Mouse (Mus musculus): Measurements from ENCODE around the gene Map1lc3a. TPM values are rescaled to one million over a fixed set of nuclear protein-coding genes. Genes with fewer than 3 reads are reported as not detected.

Map1lc3a gene
- 149 and 162 TPM in 2 replicates for polyA plus RNA-seq (2014; fragmentation: Nextera tagmentation; extraction: Ambion mirVana)

- Histone ChIP-seq H3K4me2 (peak within 1 kb of the TSS; percentile 73), H3K27me3 (ENCODE audit: insufficient read depth, low read length) (no peaks in the 10 kb centered on the region), H3K9me3 (ENCODE audit: low read depth, low read length) (no peaks in the 10 kb centered on the region), H3K4me1 (ENCODE audit: insufficient read depth) (peaks cover 4% of the 10 kb centered on the region; the same call in 1 of the 2 replicates), H3K4me3 (ENCODE audit: low read depth, low read length) (peak within 1 kb of the TSS; percentile 89), H3K9ac (peak within 1 kb of the TSS; percentile 93), H3K27ac (ENCODE audit: low read depth) (peak within 1 kb of the TSS; percentile 93), H3K36me3 (ENCODE audit: insufficient read depth) (0 out of 2 replicates have a peak, but pooled peaks cover 9% of the 10 kb centered on the region)
- ATAC-seq (ENCODE audit: insufficient read depth) (peak; percentile 93), DNase-seq (peak; percentile 98)
- no peak for TF ChIP-seq CTCF (IDR thresholded peaks at IDR 0.05; ENCODE audit: low read depth)
- under 1% methylated on average over 47 of the region's 47 CpGs for WGBS
These were observed at the start of gene Map1lc3a for GRCm38 (mm10) chr2:155276195-155276594. Map1lc3a (plus strand) TSS chr2:155276297.

- Histone ChIP-seq H3K36me3 (ENCODE audit: insufficient read depth) (no peaks in the 10 kb centered on the region), H3K4me1 (ENCODE audit: insufficient read depth) (no peaks in the 10 kb centered on the region), H3K9ac (peak overlapping the region; percentile 93), H3K4me3 (ENCODE audit: low read depth, low read length) (peak overlapping the region; percentile 92), H3K27ac (ENCODE audit: low read depth) (peak overlapping the region; percentile 91), H3K27me3 (ENCODE audit: insufficient read depth, low read length) (no peaks in the 10 kb centered on the region), H3K9me3 (ENCODE audit: low read depth, low read length) (no peaks in the 10 kb centered on the region), H3K4me2 (peak overlapping the region; percentile 90)
- DNase-seq, result no peak
- no peak for TF ChIP-seq CTCF (IDR thresholded peaks at IDR 0.05; ENCODE audit: low read depth)
- WGBS, result 5% methylated on average over 13 of the region's 13 CpGs
- ATAC-seq (ENCODE audit: insufficient read depth), result peak; percentile 87
These were observed 40.2 kb upstream of the Map1lc3a start for GRCm38 (mm10) chr2:155235746-155236361.

DNA sequence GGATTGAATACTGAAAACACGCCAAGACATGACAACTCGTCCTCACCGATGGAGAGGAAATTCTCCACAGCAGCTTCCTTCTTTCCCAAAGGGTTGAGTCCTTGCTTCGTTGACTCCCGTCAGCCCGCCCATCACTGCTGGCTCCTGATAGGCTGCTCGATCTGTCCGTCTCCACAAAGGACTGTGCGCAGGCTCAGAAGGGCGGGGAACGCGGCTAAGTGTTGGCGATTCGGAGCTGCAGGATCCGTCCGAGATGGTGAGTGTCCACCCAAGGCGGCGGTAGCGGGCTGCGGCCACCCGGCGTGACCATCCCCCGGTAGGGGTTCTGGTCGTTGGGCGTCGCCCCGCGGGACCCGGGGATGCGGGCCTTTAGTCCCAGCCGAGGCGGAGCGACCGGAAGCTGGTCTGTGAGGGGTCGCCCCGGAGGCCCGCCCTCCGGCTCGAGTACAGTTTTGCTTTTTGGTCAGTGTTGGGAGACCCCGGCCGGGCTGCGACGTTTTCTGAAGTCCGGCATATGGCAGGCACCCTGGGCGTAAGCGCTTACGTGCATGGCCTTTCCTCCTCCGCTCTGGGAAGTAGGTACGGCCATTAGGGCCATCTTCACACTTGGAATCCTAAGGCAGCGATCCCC lies 39.6 kb upstream of the Map1lc3a start, which contains the start of gene Dynlrb1:
Gene Dynlrb1, plus strand, starts transcription at position 172 of the 631 bp plus-strand sequence.
- peak within 1 kb of the TSS; percentile 93 for H3K9ac ChIP-seq
- H3K9me3 ChIP-seq (ENCODE audit: low read depth, low read length), result no peaks in the 10 kb centered on the region
- peak within 1 kb of the TSS; percentile 91 for H3K27ac ChIP-seq (ENCODE audit: low read depth)
- H3K4me3 ChIP-seq (ENCODE audit: low read depth, low read length), result peak within 1 kb of the TSS; percentile 92
- H3K27me3 ChIP-seq (ENCODE audit: insufficient read depth, low read length), result no peaks in the 10 kb centered on the region
- peak within 1 kb of the TSS; percentile 90 for H3K4me2 ChIP-seq
- 0% methylated on average over 50 of the region's 50 CpGs for WGBS
- peak; percentile 16; the same call in 1 of the 2 replicates for TF ChIP-seq CTCF (IDR thresholded peaks at IDR 0.05; ENCODE audit: low read depth)
- H3K4me1 ChIP-seq (ENCODE audit: insufficient read depth), result no peaks in the 10 kb centered on the region
- DNase-seq (peak; percentile 100), ATAC-seq (ENCODE audit: insufficient read depth) (peak; percentile 100)
- H3K36me3 ChIP-seq (ENCODE audit: insufficient read depth), result 0 out of 2 replicates have a peak, but pooled peaks cover 4% of the 10 kb centered on the region

- peak overlapping the region; percentile 90 for H3K4me2 ChIP-seq
- H3K27ac ChIP-seq (ENCODE audit: low read depth), result peak overlapping the region; percentile 91; the same call in 1 of the 2 replicates
- TF ChIP-seq CTCF (IDR thresholded peaks at IDR 0.05; ENCODE audit: low read depth), result no peak
- no peaks in the 10 kb centered on the region for H3K27me3 ChIP-seq (ENCODE audit: insufficient read depth, low read length)
- H3K4me3 ChIP-seq (ENCODE audit: low read depth, low read length), result peak overlapping the region; percentile 92
- WGBS, result 11% methylated on average over 4 of the region's 4 CpGs
- no peaks in the 10 kb centered on the region for H3K4me1 ChIP-seq (ENCODE audit: insufficient read depth)
- peaks cover 4% of the 10 kb centered on the region; the same call in 1 of the 2 replicates for H3K36me3 ChIP-seq (ENCODE audit: insufficient read depth)
- DNase-seq, result peak; percentile 6
- H3K9ac ChIP-seq, result peak overlapping the region; percentile 93
- no peak for ATAC-seq (ENCODE audit: insufficient read depth)
- H3K9me3 ChIP-seq (ENCODE audit: low read depth, low read length), result no peaks in the 10 kb centered on the region
These were observed 38.8 kb upstream of the Map1lc3a start for GRCm38 (mm10) chr2:155237276-155237675.

GRCm38 (mm10) chr2:155240915-155241314 lies 35.2 kb upstream of the Map1lc3a start:
- no peak for ATAC-seq (ENCODE audit: insufficient read depth)

DNA sequence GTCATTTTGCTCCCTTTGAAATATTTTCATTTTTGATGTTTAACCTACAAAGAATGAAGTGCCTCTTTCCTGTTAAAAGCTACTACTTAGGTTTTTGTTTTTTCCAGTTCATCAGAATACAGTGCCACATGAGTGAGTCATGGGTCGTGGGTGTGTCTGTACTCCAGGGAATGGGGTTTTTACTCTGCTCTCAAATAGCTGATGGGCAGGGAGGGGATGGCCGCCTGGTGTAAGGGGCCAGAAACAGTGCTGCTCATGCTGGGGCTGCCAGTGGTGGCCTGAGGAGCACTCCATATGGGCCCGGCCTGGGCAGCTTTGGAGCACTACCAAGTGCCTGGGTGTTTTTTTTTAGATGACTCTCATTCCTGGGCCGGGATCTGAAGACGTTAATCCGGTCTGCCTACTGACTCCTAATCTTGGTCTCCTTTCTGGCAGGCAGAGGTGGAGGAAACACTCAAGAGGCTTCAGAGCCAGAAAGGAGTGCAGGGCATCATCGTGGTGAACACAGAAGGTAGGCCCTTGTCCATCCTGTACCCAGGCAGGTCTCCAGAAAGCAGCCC lies 33.7 kb upstream of the Map1lc3a start:
- Histone ChIP-seq H3K4me1 (ENCODE audit: insufficient read depth) (no peaks in the 10 kb centered on the region), H3K27me3 (ENCODE audit: insufficient read depth, low read length) (no peaks in the 10 kb centered on the region), H3K9ac (no peak overlapping the region), H3K36me3 (ENCODE audit: insufficient read depth) (peaks cover 50% of the 10 kb centered on the region), H3K4me2 (no peak overlapping the region), H3K4me3 (ENCODE audit: low read depth, low read length) (no peak overlapping the region), H3K9me3 (ENCODE audit: low read depth, low read length) (no peaks in the 10 kb centered on the region), H3K27ac (ENCODE audit: low read depth) (no peak overlapping the region)
- DNase-seq, result no peak
- ATAC-seq (ENCODE audit: insufficient read depth), result no peak
- WGBS, result 74% methylated on average over 7 of the region's 7 CpGs
- TF ChIP-seq CTCF (IDR thresholded peaks at IDR 0.05; ENCODE audit: low read depth), result no peak

More at GRCm38 (mm10) chr2:155240915-155241314, 35.2 kb upstream of the Map1lc3a start:
- no peak overlapping the region for H3K4me3 ChIP-seq (ENCODE audit: low read depth, low read length)
- no peak overlapping the region for H3K9ac ChIP-seq
- 58% methylated on average over 4 of the region's 4 CpGs for WGBS
- no peak overlapping the region for H3K27ac ChIP-seq (ENCODE audit: low read depth)
- peaks cover 40% of the 10 kb centered on the region for H3K36me3 ChIP-seq (ENCODE audit: insufficient read depth)
- DNase-seq, result no peak
- TF ChIP-seq CTCF (IDR thresholded peaks at IDR 0.05; ENCODE audit: low read depth), result no peak
- no peaks in the 10 kb centered on the region for H3K4me1 ChIP-seq (ENCODE audit: insufficient read depth)
- no peak overlapping the region for H3K4me2 ChIP-seq
- H3K27me3 ChIP-seq (ENCODE audit: insufficient read depth, low read length), result no peaks in the 10 kb centered on the region
- H3K9me3 ChIP-seq (ENCODE audit: low read depth, low read length), result no peaks in the 10 kb centered on the region

DNA sequence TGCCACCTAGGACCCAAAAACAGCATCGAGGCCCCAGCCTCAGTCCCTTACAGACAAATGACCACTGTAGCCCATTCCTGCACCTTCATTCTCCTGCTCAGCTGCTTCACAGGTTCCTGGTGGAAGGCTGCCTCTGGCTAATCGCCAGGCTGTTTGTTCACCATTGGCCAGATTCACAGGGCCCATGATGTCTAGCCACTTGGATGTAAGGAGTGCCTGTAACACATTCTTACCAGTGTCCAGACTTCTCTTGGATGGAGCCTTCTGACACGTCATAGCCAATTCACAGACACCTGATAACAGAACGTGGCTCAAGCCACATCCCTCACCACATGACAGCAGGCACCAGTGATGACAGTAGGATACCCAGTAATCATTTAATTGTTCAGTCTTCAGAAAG lies 29.9 kb upstream of the Map1lc3a start:
- Histone ChIP-seq H3K36me3 (ENCODE audit: insufficient read depth) (peaks cover 86% of the 10 kb centered on the region), H3K27me3 (ENCODE audit: insufficient read depth, low read length) (no peaks in the 10 kb centered on the region), H3K4me2 (no peak overlapping the region), H3K9ac (no peak overlapping the region), H3K27ac (ENCODE audit: low read depth) (no peak overlapping the region), H3K9me3 (ENCODE audit: low read depth, low read length) (no peaks in the 10 kb centered on the region), H3K4me1 (ENCODE audit: insufficient read depth) (no peaks in the 10 kb centered on the region), H3K4me3 (ENCODE audit: low read depth, low read length) (no peak overlapping the region)
- DNase-seq (no peak), ATAC-seq (ENCODE audit: insufficient read depth) (no peak)
- WGBS, result 77% methylated on average over 4 of the region's 4 CpGs
- no peak for TF ChIP-seq CTCF (IDR thresholded peaks at IDR 0.05; ENCODE audit: low read depth)
